Mouse (Mus musculus) liver, embryonic 14.5 days (tissue): ENCODE measurements around the gene Gm49391.
"Not testable (repeated sequence)": the region's sequence is repeated elsewhere in the genome, so short reads cannot be mapped to it uniquely, and the experiment has no call there.

Experiments used
- CTCF ChIP-seq: IDR thresholded peaks from 2 replicates; pipeline ENCODE4 v1.5.1; 2016; ENCODE audit warnings: antibody characterized with exemption, low read depth, control low read depth
- EP300 ChIP-seq: IDR thresholded peaks from 2 replicates; pipeline ENCODE4 v1.6.1; 2016; ENCODE audit warnings: antibody characterized with exemption, low read depth

GRCm38 (mm10) chr13:60935490-60935889 lies 881 bp downstream of the Gm49391 start, which contains the start of gene Gm49393:
- TF ChIP-seq CTCF, EP300: not testable (repeated sequence)
